Mouse (Mus musculus) myocyte (in vitro differentiated cells): ENCODE data around the gene Bach2. TPM values are rescaled to one million over a fixed set of nuclear protein-coding genes. Genes with fewer than 3 reads are reported as not detected.

Source experiments
- H3K27me3 ChIP-seq: one replicate; pipeline ENCODE4 v1.6.1; 2011; ENCODE audit not compliant: control insufficient read depth, insufficient read depth, insufficient read length
- H3K36me3 ChIP-seq: one replicate; pipeline ENCODE4 v1.6.1; 2011; ENCODE audit not compliant: control insufficient read depth, insufficient read depth
- H3K4me2 ChIP-seq: one replicate; pipeline ENCODE4 v1.6.1; 2011; ENCODE audit warnings: low read depth, control low read depth
- H3K4me3 ChIP-seq: one replicate; pipeline ENCODE4 v1.5.1; 2011; ENCODE audit warnings: mild to moderate bottlenecking, control low read depth, moderate library complexity
- H3K79me2 ChIP-seq: one replicate; pipeline ENCODE4 v1.6.1; 2011; ENCODE audit not compliant: control insufficient read depth, insufficient read depth
- H3ac ChIP-seq: one replicate; pipeline ENCODE4 v1.6.1; 2011; ENCODE audit not compliant: control insufficient read depth, insufficient read length
- CEBPB ChIP-seq: IDR thresholded peaks from 2 replicates; pipeline ENCODE4 v1.6.1; 2011; ENCODE audit warnings: mild to moderate bottlenecking, moderate library complexity; ENCODE audit not compliant: poor library complexity, insufficient read depth, severe bottlenecking
- E2F4 ChIP-seq: IDR thresholded peaks from one replicate; pipeline ENCODE4 v1.6.1; 2011; ENCODE audit warnings: mild to moderate bottlenecking, control low read depth, moderate library complexity; ENCODE audit not compliant: insufficient read depth
- MAX ChIP-seq: IDR thresholded peaks from one replicate; pipeline ENCODE4 v1.6.1; 2011; ENCODE audit warnings: low read depth, mild to moderate bottlenecking, control low read depth
- MYOD1 ChIP-seq, 3 experiments: IDR thresholded peaks; one replicate each; pipeline ENCODE4 v1.6.1; 2011; ENCODE audit warnings: control low read depth in 2 of 3, low read depth in 2 of 3, mild to moderate bottlenecking in 2 of 3, moderate library complexity in 1 of 3; ENCODE audit not compliant: insufficient read length in 2 of 3, control insufficient read depth in 1 of 3
- MYOG ChIP-seq, 3 experiments: IDR thresholded peaks; one replicate each; pipeline ENCODE4 v1.6.1; 2011; ENCODE audit warnings: control low read depth in 2 of 3, low read depth in 2 of 3, mild to moderate bottlenecking in 2 of 3; ENCODE audit not compliant: insufficient read length in 2 of 3, control insufficient read depth in 1 of 3, insufficient read depth in 1 of 3
- POLR2A ChIP-seq: IDR thresholded peaks from one replicate; pipeline ENCODE4 v1.6.1; 2011; ENCODE audit warnings: low read depth, mild to moderate bottlenecking, control low read depth, moderate library complexity; ENCODE audit not compliant: insufficient read length
- POLR2AphosphoS2 ChIP-seq: IDR thresholded peaks from one replicate; pipeline ENCODE4 v1.6.1; 2011; ENCODE audit warnings: low read depth, control low read depth; ENCODE audit not compliant: insufficient read length
- REST ChIP-seq: IDR thresholded peaks from one replicate; pipeline ENCODE4 v1.6.1; 2011; ENCODE audit warnings: mild to moderate bottlenecking, control low read depth, moderate library complexity; ENCODE audit not compliant: insufficient read depth, insufficient read length
- SRF ChIP-seq: IDR thresholded peaks from one replicate; pipeline ENCODE4 v1.6.1; 2011; ENCODE audit warnings: low read depth; ENCODE audit not compliant: control insufficient read depth, insufficient read length
- TCF12 ChIP-seq: IDR thresholded peaks from one replicate; pipeline ENCODE4 v1.6.1; 2011; ENCODE audit warnings: mild to moderate bottlenecking, control low read depth; ENCODE audit not compliant: poor library complexity, insufficient read depth, severe bottlenecking
- TCF3 ChIP-seq: IDR thresholded peaks from one replicate; pipeline ENCODE4 v1.6.1; 2011; ENCODE audit warnings: low read depth, control low read depth; ENCODE audit not compliant: insufficient read length
- USF1 ChIP-seq: IDR thresholded peaks from one replicate; pipeline ENCODE4 v1.6.1; 2011; ENCODE audit warnings: low read depth, mild to moderate bottlenecking, control low read depth, moderate library complexity
- polyA plus RNA-seq: library from polyadenylated mRNA; unstranded; fragments of >200 nt; fragmentation: generic; extraction: Trizol; gene quantifications from one replicate; pipeline ENCODE4 v1.2.1, GENCODE M21; 2012; ENCODE audit warnings: missing spikeins

Gene Bach2
- polyA plus RNA-seq, 1 experiment, result 0.29 TPM

DNA sequence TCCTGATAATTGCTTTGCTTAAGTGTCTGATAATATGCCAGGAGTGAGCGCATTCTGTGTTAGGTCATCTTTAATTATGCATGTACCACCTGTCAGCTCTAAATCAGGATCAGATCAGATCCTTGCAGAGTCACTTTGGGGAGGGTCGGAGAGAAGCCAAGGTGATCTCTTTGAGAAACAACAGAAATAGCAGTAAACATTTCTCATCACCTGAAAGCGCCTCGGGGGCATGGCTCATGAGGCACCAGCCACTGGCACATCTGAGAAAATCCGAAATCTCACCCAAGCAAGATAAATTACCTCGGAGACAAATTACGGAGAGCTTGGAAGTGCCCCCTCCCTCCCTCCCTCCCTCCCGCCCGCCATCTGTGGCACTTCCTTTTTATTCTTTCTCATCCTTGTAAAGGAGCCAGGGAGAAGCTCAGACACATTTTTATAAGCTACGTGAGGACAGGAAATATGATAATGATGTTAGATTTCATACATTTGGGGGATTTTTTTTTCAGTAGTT is 193.7 kb downstream of the Bach2 start:
- Histone ChIP-seq H3K36me3 (no peaks in the 10 kb centered on the region), H3ac (no peak overlapping the region), H3K4me3 (no peak overlapping the region), H3K4me2 (no peak overlapping the region), H3K79me2 (no peaks in the 10 kb centered on the region), H3K27me3 (no peaks in the 10 kb centered on the region)
- TF ChIP-seq TCF3 (no peak), MYOD1 (IDR thresholded peaks at IDR 0.05; ENCODE audit: control insufficient read depth in 1 of 3, insufficient read length in 2 of 3, low read depth in 2 of 3) (no peak), POLR2A (no peak), TCF12 (no peak)

DNA sequence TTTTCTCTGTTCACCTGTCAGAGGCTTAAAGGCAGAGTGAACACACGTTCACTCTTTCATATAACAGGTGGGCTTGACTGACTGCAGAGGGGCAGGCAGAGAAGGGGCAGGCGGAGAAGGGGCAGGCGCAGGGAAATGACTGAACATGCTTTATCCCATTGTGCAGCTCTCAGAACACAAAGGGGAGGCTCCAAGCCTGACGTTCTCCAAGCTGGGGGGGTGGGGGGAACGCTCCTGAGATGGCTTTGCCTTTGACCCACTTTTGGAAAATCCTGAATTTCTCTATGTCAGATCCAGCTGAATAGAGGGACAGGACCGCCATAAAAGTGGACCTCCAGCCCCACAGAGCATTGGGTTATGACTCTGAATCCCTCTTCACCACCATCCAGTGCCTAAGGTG is 194.3 kb downstream of the Bach2 start:
- no peak for TF ChIP-seq TCF3
- TF ChIP-seq CEBPB, result no peak
- TF ChIP-seq REST, result no peak
- no peak for TF ChIP-seq MYOD1 (IDR thresholded peaks at IDR 0.05; ENCODE audit: control insufficient read depth in 1 of 3, insufficient read length in 2 of 3, low read depth in 2 of 3)
- TF ChIP-seq MAX, result no peak
- no peak for TF ChIP-seq SRF
- no peak for TF ChIP-seq MYOG (IDR thresholded peaks at IDR 0.05; ENCODE audit: control insufficient read depth in 1 of 3, insufficient read depth in 1 of 3, insufficient read length in 2 of 3, low read depth in 2 of 3)
- no peak for TF ChIP-seq TCF12
- TF ChIP-seq POLR2A, result no peak
- no peak for TF ChIP-seq E2F4
- TF ChIP-seq USF1, result no peak
- TF ChIP-seq POLR2AphosphoS2, result no peak
- Histone ChIP-seq H3K36me3 (no peaks in the 10 kb centered on the region), H3K79me2 (no peaks in the 10 kb centered on the region), H3K27me3 (no peaks in the 10 kb centered on the region), H3K4me2 (no peak overlapping the region), H3ac (no peak overlapping the region), H3K4me3 (no peak overlapping the region)

DNA sequence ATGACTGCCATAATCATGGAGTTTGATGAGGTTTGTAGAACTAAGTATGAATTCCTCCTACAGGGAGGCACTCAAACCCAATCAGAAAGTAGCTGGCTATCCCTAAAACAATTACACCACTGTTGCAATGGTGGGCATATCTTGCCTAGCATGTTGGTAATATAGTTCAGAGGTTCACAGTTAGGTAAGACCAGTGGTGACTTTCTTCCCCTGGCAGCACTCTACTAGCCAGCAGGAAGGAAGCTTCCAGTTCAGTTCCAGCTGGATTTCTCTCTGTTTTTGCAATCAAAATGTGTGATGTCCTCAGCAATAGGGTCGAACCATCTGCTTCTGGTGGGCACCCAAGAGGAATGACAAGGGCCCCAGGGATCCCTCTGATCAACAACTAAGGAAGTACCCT is 196.0 kb downstream of the Bach2 start:
- H3K4me2 ChIP-seq, result no peak overlapping the region
- no peak overlapping the region for H3K4me3 ChIP-seq
- no peaks in the 10 kb centered on the region for H3K79me2 ChIP-seq
- TF ChIP-seq MYOG (IDR thresholded peaks at IDR 0.05; ENCODE audit: control insufficient read depth in 1 of 3, insufficient read depth in 1 of 3, insufficient read length in 2 of 3, low read depth in 2 of 3) (no peak), SRF (no peak), TCF12 (no peak), MAX (no peak), E2F4 (no peak), REST (no peak), CEBPB (no peak), TCF3 (no peak), POLR2A (no peak), POLR2AphosphoS2 (no peak), MYOD1 (IDR thresholded peaks at IDR 0.05; ENCODE audit: control insufficient read depth in 1 of 3, insufficient read length in 2 of 3, low read depth in 2 of 3) (no peak), USF1 (no peak)
- H3K27me3 ChIP-seq, result no peaks in the 10 kb centered on the region
- no peak overlapping the region for H3ac ChIP-seq
- no peaks in the 10 kb centered on the region for H3K36me3 ChIP-seq

DNA sequence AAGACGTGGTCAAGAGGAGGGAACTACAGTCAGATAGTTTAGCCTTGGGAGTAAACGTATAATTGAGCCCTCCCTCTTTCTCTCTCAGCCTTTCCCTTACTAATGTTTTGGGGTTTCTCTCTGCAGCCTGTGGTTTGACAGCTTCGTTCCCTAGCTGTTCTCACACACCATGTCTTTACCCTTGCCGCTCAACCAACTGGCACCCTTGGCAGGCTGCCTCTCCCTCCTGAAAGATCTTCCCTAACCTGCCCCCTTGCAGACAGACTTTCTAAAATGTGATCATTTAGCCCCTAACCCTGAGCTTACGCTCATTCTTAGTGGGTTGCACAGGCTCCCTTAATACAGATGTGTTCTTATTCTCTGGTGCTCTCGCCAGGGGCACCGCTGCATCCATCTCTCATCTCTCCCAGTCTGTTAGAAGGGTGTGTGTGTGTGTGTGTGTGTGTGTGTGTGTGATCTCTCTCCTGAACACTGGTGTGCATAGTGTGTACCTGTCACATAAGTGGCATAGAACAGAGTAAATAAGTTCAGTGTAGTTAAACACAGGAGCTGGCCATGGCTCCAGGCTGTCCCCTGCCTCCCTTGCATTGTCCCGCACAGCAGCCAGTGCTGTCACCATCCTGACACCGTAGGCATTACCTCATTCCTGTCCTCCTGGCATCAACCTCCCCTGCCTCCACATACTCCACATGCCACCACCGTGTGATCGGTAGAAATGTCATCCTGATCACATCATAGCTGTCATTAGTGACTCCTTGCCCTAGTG is 201.6 kb downstream of the Bach2 start:
- no peaks in the 10 kb centered on the region for H3K79me2 ChIP-seq
- H3K36me3 ChIP-seq, result no peaks in the 10 kb centered on the region
- no peak overlapping the region for H3ac ChIP-seq
- no peaks in the 10 kb centered on the region for H3K27me3 ChIP-seq
- H3K4me2 ChIP-seq, result no peak overlapping the region
- TF ChIP-seq POLR2AphosphoS2, result no peak
- no peak for TF ChIP-seq TCF12
- TF ChIP-seq TCF3, result no peak
- no peak for TF ChIP-seq SRF
- no peak for TF ChIP-seq REST
- no peak for TF ChIP-seq MAX
- H3K4me3 ChIP-seq, result no peak overlapping the region

DNA sequence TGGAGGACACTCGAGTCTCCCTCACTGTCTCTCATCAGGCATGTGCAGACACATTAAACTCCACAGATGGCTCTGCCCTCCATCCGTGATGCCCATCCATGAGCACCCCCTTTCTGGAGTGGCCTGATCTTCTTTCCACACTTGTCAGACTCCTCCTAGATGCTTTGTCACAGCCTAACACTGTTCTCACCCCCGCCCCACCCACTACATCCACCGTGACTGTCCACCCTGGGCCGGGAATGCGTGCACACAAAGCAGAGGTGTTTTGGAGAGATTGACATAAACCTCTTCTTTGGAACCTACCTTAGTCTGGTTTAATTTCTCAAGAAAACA is 202.1 kb downstream of the Bach2 start:
- Histone ChIP-seq H3ac (no peak overlapping the region), H3K27me3 (no peaks in the 10 kb centered on the region), H3K36me3 (no peaks in the 10 kb centered on the region), H3K4me3 (no peak overlapping the region), H3K4me2 (no peak overlapping the region), H3K79me2 (no peaks in the 10 kb centered on the region)
- TF ChIP-seq MAX (no peak), SRF (no peak), CEBPB (no peak), REST (no peak), POLR2AphosphoS2 (no peak), E2F4 (no peak), POLR2A (no peak), MYOD1 (IDR thresholded peaks at IDR 0.05; ENCODE audit: control insufficient read depth in 1 of 3, insufficient read length in 2 of 3, low read depth in 2 of 3) (no peak), MYOG (IDR thresholded peaks at IDR 0.05; ENCODE audit: control insufficient read depth in 1 of 3, insufficient read depth in 1 of 3, insufficient read length in 2 of 3, low read depth in 2 of 3) (no peak), TCF12 (no peak), TCF3 (no peak), USF1 (no peak)
